Mouse (Mus musculus): ENCODE data around the gene Pitpnm3.
A peak's percentile ranks its signal among the peaks of the same experiment; 100 is the strongest.

The Pitpnm3 gene

GRCm38 (mm10) chr11:72022827-72023226 is 112.8 kb downstream of the Pitpnm3 start:
- no peak for DNase-seq (ENCODE audit: low spot score in 2 of 2)

- DNase-seq (ENCODE audit: low spot score in 2 of 2): no peak
These were observed 114.6 kb downstream of the Pitpnm3 start for GRCm38 (mm10) chr11:72021015-72021414.

- no peak for DNase-seq (ENCODE audit: low spot score in 2 of 2)
These were observed 118.4 kb downstream of the Pitpnm3 start for GRCm38 (mm10) chr11:72017253-72017601.

- DNase-seq (ENCODE audit: low spot score in 2 of 2): no peak
These were observed 118.9 kb downstream of the Pitpnm3 start for GRCm38 (mm10) chr11:72016518-72017252.

- no peak for DNase-seq (ENCODE audit: low spot score in 2 of 2)
These were observed 120.9 kb downstream of the Pitpnm3 start for GRCm38 (mm10) chr11:72014674-72015073.

GRCm38 (mm10) chr11:72011955-72012354 is 123.6 kb downstream of the Pitpnm3 start:
- DNase-seq (ENCODE audit: low spot score in 2 of 2): no peak

GRCm38 (mm10) chr11:72010940-72011722 is 124.4 kb downstream of the Pitpnm3 start:
- DNase-seq (ENCODE audit: low spot score in 2 of 2): no peak

GRCm38 (mm10) chr11:72010367-72010766 is 125.2 kb downstream of the Pitpnm3 start:
- DNase-seq (ENCODE audit: low spot score in 2 of 2): no peak

GRCm38 (mm10) chr11:72005547-72005946 is 130.0 kb downstream of the Pitpnm3 start:
- no peak for DNase-seq (ENCODE audit: low spot score in 2 of 2)

- DNase-seq (ENCODE audit: low spot score in 2 of 2): no peak
These were observed 132.4 kb downstream of the Pitpnm3 start for GRCm38 (mm10) chr11:72003171-72003570.

- peak in 1 of 2 experiments; percentile 13 for DNase-seq (ENCODE audit: low spot score in 2 of 2)
These were observed 133.3 kb downstream of the Pitpnm3 start for GRCm38 (mm10) chr11:72002138-72002853.

- DNase-seq (ENCODE audit: low spot score in 2 of 2): no peak
These were observed 135.4 kb downstream of the Pitpnm3 start for GRCm38 (mm10) chr11:72000194-72000593.
